Mouse (Mus musculus) adrenal gland, postnatal 10 days (tissue): ENCODE measurements at regions not wholly inside any gene's neighbourhood (a gene's known extent, or its start where the extent isn't known, plus 50 kb on each side); places are given as distances from the start of the nearest gene placed in this dataset.

Source experiments
- DNase-seq: peaks from one replicate; pipeline ENCODE4 v3.0.0; 2021; ENCODE audit warnings: mixed read lengths

DNA sequence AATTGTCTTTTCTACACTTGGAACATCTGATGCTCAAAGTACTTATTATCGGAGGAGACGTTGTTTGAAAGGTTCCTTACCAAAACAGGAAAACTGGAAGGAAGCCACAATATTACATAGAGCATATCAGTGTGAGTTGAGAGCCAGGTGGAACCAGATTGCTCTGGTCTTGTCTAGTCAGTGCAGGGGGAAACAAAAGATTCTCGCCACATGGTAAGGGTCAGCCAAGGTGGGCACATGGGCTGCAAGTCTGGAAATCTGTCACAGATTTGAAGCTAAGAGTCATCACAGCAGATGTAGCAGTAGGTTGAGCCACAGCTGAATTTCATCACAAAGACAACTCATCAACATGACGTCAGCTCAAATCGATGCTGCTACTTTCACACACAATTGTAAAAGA is 681.8 kb downstream of the Stpg2 start:
- no peak for DNase-seq

DNA sequence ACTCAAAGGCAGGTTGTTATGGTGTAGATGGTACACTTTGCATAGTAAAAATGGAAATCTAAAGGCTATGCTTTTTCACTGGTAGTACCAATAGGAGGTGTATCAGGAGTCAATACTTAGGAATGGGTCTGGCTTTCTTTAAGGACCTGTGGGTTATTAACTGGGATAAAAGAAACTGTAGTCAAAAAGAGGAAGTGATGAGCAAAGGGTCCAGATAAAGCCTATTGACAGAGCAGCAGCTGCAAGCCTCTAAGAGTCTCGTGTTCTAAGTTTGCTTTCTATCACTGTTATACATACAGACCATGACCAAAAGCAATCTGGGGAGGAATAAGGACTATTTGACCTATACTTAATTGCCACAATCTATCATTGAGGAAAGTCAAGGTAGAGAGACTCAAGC is 683.0 kb downstream of the Stpg2 start:
- no peak for DNase-seq

DNA sequence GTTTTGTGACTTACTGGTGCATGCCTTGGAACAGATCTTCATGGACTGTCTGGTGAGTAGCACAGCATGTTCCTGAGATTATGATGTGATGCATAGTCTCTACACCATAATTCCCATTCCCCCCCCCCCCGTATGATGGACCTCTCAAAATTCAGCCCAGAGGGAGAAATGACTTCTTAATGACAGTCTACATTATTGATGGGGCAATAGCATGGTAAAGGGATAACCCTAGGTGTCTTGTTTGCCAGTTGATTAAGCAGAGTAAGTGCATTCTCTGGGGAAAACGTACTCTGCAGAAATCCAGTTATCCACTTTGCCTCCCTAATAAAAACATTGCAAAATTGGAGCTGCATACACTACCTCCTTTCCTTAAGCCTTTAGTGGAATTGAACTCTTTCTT is 684.7 kb downstream of the Stpg2 start:
- no peak for DNase-seq

DNA sequence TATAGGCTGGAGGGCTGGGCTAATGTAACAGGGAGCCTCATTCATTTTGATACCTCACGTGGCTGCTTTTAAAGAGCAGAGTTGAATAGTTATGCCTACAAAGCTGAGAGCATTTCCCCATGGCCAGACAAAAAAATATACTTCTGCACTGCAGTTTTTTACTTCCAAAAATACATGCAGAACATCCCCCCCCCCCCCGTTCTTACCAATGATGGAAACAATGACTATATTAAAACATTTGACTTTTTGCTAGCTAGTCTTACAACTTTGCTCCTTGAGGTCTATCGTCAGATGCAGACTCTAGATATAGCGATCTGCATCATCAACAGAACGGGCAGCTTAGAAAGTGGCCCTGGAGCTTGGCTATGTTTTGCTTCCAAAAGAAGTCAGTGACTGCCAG is 692.4 kb downstream of the Stpg2 start:
- DNase-seq, result no peak

DNA sequence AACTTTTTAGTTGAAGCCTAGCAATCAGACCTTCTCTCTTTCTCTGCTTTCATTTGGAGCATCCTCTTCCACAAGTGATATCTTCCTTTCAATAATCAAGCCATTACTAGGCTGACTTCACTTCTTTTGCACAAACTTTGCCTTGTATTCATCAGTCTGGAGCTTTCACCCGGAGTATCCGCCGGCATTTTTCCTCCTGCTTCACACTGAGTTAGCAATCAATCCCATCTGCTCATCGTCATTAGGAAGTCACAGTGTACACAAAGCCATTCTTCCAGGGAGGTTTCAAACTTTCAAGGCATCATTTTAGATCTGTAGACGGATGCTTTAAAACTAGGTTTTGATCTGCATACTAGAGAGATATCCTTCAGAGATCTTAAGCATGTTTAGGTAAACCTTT is 693.7 kb downstream of the Stpg2 start:
- no peak for DNase-seq

DNA sequence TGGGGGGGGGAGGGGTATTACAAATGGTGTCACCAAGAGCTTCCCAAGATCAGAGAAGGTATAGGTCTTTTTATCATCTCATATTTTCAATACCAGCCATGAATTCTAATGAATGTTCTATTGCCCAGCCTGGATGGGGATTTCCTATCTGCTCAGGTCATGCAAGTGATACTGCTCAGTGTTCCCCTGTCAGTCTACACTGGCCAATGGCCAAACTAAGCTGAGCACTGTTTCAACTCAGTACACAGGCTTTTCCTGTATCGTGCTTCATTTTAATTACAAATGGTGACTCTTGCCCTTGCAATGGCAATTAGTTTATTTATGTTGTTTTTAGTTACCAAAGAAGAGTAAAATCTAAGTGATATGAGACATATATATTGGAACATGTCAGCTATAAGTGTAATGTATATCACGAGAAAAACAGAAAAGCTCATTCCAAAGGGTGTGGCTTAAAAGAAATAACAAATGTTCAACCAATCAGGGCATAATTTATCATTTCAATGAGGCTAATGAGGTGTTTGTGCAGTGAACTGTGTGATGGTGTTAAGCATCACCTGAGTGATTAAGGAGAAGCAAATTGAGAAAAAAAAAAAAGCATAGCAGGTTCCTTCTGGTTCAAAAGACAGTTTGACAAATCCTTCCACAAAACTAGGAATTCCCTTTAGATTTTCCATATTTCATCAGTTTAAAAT is 708.3 kb downstream of the Stpg2 start:
- DNase-seq, result no peak

DNA sequence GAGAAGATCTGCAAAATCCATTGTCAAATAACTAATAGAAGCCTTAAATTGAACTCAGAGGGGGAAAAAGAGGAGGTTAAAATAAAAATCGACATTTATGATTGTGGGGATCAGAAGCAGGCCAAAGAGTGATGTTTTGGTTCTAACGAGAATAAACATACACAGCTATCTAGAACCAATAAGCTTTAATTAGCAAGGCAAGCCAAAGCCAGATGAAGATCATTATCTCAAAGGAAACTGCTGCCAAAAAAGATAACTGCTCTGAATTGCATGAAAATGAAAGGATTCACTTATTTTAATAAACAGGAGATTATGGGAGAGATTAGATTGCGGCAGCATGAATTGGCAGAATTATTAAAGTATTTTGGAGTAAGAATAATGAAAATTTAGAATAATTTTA is 716.8 kb downstream of the Stpg2 start:
- DNase-seq, result no peak

DNA sequence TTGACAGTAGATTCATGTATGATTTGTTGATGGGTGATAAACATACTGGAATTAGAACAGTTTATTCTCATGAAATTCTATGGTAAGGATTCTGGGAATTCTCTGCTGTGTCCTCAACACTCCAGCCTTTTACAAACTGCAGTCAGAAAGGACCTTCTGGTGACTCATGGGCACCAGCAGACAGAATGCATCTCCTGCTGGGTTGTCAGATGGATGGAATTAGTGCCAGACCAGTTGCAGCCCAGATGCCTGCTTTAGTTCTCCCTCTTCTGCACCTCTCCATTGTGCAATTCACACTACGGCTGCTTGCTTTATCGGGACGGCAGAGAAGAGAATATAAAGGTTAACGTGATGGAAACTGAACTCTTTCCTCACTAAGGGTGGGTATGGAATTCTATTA is 727.5 kb downstream of the Stpg2 start:
- DNase-seq, result no peak

DNA sequence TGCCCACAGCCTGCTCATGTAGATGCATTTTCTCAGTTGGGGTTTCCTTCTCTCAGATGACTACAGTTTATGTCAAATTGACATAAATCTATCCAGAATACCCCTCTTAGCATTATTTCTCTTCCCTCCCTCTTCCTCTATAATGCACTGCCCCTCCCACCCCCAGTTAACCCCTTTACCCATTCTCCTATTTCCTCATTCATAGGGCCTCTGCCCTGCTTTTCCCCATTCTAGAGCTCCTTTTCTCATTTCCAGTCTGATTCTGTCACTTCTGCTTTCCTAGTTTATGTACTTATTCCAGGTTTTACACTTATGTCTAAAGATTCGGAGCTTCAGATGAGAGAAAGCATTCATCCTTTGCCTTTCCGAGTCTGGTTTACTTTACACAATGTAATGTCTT is 740.7 kb downstream of the Stpg2 start:
- no peak for DNase-seq

DNA sequence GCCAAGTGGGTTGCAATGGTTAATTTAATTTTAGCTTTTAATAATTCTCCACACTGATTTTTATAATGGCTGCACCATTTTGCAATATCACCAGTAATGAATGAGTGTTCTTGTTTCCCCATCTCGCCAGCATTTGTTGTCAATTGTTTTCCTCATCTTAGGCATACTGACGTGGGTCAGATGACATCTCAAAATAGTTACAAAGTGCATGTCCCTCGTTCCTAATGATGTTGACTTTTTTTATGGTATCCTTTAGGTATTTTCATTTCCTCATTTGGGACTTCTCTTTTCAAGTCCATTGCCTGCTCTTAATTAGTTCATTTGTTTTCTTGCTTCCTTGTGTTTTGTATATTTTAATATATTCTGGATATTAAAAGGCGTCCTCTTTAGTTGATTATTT is 741.8 kb downstream of the Stpg2 start:
- DNase-seq, result no peak

DNA sequence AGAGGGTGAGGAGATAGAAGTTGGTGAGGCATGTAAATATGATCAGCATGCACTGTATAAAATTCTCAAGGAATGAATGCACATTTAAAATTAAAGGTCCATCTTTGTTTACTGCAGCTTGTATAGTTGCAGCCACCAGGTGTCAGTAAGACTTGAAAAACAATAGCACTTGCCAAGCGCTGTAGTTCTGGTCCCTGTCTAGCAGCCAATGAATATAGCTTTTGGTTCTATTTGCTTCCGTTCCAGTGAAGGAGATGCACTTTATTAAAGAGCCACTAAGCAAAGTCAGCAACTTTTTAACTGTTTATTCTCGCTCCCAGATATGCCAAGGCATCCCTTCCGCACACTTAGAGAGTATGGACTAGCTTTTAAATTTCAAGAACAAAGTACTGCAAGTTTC is 743.6 kb downstream of the Stpg2 start:
- no peak for DNase-seq

DNA sequence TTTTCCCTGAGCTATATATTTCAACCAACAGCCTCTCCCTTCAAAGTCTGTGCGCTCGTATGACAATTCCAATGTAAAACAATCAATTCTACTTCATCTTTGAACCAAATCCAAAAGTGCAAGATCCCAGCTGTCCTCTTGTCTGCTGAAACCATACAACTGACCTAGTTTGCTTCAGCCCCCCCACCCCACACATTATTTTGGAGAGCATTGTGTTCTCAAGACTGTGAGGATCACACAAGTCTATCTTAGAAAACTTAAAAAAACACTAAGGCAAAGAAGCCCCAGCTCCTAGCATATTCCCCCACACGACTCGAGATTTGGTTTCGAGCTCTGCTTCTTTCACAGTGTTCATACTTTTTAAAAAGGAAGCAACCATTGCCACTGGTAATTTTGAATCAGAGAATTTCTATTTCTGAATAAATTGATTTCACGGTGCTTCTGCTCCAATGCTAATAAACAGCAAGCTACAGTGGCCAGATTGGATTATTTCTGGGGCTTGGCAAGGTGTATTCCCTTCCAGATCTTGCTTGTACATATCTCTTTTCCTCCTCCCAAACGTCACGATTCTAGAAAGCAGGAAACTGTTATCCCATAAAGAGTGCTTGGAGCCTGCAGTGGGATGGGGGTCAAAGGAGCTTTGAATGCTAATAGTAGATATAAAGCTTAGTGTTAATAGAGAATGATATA is 744.7 kb downstream of the Stpg2 start:
- DNase-seq, result no peak

DNA sequence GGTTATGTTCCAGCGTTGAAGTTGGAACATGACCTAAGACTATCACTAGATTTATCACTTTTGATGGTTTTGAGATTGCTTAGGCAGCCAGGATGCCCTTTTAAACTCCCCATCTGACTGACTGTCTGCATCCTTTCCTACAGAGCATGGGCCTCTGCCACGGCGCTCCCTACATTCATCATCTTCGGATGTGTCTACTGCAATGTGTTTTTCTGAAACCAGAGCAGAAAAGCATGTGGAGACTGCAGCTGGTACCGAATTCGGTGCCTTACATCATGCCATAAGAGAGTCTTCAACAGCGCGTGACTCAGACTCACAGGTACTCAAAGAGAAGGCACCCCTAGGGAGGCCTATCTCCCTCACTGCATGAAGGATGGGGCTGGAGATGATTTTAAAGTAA is 746.0 kb downstream of the Stpg2 start:
- DNase-seq, result no peak

DNA sequence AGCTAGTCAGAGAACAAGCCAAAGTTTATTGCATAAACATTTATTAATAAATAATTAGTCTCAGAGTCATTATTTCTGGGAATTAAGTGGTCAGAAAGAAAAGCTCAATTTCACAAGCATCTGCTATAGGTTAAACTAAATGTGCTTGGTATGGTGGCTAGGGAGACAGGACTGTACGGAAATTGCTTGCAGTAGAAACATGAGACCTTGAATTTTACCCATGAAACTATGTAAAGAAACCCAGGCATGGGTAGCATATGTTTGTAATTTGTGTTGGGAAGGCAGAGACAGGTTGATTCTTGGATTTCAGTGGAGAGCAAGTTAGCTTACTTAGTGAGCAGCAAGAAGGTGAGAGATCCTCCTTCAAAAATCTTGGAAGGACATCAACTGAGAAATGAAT is 772.7 kb downstream of the Stpg2 start:
- DNase-seq, result no peak

DNA sequence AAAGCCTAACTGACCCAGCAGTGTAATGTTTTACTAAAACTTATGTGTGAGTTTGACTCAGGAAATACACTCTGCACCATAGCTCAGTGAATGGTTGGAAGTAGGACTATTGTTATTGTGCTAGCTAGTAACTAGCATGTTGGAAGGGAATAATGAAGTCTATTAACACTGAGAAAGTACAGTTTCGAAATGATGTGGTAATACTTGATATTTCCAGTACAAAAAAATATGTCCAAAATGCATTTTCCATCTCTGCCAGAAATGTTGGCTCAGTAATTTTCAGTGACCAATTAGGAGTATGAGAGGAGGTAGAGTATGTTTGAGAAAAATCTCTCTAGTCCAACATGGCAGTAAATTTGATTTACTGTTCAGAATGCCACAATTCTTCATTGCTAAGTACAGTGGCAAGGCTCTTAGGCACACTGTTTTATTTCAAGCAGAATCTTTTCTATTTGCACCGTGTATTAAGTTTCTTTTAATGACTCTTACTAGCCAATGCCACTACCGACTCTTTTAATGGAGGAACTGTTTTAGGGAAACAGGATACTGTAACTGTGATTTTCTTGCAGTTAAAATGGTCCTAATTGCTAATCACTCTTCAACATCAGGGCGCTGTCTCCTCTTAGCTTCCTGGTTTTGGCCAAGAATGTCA is 780.5 kb downstream of the Stpg2 start:
- no peak for DNase-seq

DNA sequence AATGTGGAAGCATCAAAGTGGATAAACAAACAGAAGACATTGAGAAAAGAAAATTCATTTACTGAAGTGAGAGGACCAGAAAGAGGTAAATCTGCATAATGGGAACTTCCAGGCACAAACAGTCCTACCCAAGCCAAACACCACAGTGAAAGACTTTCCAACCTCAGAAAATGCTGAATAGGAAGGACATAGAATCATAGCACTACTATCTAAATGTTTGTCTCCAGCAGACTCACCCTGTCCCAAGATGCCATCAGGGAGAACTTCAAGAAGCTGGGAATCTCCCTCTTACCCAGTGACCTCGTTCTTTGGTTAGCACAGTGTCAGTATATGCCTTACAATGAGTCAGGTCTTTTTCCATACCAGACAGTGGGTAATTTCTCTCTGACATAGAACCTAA is 783.4 kb downstream of the Stpg2 start:
- DNase-seq, result no peak

DNA sequence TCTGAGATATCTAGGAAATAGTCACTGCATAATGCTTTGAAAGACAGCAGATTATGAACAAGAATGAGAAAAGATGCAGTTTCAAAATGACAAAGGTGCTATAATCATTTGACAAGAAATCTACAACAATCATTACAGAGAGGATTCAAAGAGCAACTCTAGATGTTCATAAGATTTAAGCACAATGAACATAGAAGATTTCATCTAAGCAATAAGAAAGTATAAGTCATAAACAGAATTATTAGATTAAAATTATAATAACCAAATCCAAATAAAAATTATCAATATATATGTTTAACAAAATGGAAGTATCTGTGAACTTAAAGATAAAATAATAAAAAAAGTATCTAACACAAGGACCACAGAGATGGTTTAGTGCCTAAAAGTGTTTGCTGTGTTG is 783.9 kb downstream of the Stpg2 start:
- no peak for DNase-seq

DNA sequence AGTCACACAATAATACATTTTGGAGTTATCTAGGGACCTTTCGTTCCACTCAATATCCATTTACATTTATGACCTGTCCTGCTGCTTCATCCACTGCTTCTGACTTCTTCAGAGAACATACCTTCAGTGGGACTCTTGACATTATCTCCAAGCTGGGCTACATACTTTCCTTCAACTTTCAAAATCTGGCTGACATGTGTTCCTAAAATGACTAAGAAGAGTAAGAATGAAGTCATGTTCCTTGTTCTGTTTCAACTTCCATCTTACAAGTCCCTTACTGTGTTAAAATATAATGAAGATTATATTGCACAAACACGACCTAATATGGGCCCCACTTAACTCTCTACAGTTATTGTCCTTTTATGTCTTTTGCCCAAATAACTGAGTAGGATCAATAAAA is 807.0 kb downstream of the Stpg2 start:
- no peak for DNase-seq

DNA sequence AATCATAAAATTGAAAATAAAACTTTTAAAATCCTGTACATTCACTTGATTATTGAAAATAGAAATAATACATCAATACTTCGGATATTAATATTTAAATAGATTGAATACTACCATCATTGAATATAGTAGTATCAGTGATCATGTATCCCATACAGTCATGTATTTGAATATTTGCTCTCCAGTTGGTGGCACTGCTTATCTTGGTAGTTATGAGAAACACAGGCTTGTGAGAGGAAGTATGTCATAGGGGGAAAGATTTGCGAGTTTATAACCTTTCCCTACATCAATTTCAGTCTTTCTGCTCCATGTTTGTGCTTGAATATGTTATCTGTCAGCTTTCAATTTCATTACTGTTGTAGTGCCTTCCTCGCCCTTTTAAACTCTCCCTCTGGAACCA is 828.6 kb downstream of the Stpg2 start:
- no peak for DNase-seq

DNA sequence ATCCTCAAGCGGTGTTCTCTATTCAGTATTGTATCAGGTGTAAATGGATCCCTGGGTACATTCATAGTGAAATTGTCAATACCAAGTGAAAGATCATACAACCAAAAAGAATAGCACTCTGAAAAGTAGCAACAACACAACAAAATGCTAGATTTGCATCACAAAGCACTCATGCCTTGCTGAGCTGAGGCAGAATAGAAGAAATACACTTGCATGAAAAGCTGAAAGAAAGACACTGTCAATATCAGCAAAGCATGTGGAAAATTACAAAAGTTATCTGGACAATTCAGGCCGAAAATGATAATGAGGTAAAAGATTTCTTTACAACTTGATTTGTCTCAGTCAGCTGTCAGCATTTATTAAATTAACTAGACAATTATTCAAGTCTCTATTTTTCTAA is 829.6 kb downstream of the Stpg2 start:
- no peak for DNase-seq

DNA sequence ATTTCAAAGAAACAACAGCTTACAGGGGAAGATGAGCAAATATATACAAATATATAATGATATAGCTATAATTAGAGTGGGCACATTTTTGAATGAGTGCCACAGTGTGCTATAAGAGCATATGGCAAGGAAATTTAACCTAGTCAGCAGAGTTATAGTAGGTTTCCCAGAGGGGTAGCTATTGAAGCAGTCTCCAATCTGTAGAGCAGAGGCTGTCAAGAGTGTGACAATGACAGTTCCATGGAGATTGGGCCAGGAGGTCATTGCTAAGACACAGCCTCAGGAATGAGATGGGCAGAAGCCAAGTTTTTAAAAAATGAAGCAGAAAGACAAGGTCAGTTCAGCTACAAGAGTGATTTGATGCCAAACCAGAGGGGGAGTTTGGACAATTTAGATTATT is 839.4 kb downstream of the Stpg2 start:
- no peak for DNase-seq

DNA sequence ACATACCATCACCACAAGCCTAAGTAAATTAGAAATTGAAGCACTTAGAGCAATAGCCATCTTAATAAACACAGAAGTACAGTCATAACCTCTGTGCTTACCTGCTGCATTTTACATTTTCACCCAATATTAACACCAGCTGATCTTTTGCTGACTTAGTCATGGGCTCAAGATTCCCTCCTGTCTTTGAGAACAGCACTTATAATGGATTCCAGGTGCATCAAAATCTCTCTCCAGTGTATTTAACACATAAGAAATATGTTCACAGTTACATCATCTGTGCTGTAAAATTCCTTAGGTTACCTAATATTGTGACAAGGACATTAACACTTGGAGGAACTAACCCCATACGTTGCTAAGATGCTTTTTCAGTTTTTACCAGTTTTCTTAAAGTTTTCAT is 849.1 kb downstream of the Stpg2 start:
- no peak for DNase-seq

DNA sequence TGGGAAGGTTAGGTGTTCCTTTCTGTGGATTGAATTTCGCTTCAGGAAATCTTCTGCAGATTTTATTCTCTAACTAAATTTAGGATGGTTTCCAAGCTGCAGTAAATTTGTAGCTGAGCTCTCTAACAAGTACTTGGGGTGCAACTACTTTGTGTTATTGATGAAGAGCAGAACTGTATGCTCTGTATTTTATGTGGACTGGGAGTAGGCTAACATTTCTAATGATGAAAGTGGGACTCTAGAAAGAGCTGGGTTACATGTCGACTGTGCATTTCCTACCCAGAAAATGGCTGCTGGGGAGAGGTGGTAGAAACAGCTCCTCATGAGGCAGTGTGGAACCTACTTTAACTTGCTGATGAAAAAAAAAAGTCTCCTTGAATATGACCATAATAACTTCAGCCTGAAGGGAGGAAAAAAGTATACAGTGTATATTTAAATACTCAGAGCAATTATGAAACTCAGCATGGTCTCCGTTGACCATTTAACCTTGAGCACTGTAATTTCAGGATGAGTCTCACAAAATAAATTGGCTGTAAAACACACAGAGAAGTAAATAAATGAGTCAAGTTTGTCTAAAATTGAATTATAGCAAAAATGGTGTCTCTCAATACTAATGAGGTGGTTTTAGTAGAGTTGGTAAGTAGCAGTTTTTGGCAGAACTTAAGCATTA is 852.6 kb downstream of the Stpg2 start:
- DNase-seq, result no peak
